Mouse (Mus musculus) spleen, adult 12 weeks (tissue): ENCODE results near the gene Rgs2.

ENCODE experiments used
- DNase-seq: peaks from one replicate; pipeline ENCODE4 v3.0.0; 2022; ENCODE audit warnings: low spot score

Rgs2 gene

DNA sequence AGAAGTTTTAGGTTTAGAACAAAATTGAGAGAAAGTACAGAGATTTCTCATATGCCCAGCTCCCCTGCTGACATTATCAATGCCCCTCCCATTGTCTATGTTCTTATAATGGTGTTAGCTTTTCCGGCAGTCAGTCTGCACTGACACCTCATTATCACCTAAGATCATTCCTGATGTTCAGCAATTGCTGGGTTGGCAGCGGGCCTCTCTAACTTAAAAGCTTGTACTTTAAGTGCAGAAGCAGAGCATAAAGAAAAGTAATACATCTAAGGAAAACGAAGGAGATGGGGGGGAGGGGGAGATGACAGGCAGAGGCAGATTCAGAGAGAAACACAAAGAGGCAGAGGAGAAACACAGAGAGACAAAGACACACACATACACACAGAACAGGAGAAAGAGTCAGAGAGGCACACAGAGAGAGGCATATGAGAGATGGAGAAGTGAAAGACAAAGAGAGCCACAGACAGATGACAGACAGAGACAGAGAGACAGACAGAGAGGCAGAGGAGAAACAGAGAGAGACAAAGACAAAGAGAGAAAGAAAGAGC lies 21.1 kb downstream of the Rgs2 start:
- no peak for DNase-seq

DNA sequence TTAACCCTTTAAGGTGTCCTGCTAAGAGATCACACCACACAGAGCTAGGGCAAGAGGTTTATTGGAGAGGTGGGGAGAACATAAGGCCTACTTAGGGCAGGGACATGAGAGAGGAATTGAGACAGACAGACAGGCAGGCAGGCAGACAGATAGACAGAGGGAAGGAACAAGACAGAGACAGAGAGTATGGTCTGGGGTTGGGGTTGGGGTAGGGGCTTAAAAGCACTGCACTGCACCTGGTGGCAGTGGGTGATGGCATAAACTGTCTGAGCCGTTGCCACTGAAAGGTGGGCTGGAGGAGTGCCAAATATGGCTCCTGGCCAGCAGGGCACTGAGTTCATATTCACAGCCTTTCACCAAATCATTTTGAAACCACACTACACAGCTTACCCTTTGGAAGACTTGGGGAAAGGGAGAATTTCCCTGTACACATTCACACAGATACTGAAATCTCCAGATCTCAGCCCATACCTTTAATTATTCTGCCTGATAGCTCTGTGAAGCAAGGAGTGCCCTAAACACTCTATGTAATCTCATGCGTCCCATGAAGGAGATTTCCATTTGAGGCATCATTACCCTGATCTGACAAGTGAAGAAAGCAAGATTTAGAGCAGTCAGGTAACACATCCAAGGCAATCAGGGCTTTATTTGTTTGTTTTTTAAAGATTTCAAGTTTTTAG lies 21.7 kb downstream of the Rgs2 start:
- no peak for DNase-seq

DNA sequence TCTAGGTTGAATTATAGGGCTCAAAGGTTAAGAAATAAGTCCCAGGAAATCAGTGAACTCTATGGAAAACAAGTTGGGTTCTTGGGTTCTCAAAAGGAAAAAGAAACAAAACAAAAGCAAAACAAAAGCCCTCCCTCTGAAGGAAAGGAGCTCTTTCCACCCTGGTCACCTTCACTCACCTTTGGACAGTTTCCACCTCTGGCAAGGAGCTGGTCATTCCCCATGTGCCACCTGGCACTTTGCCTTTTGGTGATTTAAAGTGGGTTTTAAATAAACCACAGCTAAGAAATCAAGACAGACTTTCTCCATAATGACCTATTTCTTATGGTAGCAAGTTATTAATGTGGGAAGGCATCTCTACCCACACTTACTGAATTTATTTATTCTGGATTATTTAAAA lies 23.1 kb downstream of the Rgs2 start:
- DNase-seq = no peak

DNA sequence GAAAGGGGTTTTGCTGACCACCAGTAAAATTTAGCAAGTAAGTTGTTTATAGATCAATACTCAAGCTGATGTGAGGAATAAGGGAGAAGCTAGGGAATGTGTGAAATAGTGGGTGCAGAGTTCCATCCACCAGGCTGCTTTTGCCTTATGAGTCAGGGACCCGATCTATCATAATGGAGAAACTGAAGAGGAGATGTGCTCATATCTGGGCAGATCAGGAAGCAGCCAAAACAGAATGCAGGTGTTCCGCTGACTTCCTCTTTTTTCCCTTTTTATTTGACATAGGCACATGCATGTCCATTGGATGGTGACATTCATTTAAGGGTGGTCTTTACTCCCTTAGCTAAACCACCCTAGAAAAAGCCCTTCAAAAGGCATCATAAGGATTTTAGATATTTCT lies 29.3 kb downstream of the Rgs2 start:
- no peak for DNase-seq

DNA sequence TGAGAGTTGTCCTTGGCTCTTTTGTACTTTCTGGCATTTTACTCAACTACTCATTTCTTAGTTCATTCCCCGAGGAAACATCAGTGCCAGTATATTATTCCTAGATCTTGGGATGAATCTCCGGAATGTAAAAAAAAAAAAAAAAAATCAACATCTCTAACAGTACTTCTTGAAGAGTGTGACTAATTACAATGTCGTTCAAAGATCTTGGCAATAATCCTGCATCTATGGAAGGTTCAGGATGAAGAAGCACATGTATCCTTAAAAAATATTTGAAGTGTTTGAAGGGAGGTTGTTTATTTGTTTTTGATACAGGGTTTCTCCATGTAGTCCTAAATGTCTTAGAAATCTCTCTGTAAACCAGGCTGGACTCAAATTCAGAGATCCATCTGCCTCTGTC lies 41.7 kb downstream of the Rgs2 start:
- no peak for DNase-seq

DNA sequence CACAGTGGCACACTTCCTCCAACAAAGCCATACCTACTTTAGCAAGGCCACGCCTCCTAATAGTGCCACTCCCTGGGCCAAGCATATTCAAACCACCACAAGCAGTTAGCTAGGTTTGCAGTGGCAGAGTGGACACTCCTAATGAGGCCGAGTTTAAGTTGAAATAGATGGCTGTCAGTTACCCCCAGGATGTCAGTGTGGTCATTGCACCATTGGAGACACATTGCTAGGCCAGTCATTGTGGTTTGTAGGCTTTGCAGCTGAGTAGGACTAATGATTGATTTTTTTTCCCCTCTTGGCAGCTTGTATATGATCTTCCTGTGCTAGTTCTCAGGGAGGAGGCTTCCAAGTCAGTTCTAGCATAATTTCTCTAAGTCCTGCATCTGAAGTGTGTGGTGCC lies 43.6 kb downstream of the Rgs2 start:
- no peak for DNase-seq

DNA sequence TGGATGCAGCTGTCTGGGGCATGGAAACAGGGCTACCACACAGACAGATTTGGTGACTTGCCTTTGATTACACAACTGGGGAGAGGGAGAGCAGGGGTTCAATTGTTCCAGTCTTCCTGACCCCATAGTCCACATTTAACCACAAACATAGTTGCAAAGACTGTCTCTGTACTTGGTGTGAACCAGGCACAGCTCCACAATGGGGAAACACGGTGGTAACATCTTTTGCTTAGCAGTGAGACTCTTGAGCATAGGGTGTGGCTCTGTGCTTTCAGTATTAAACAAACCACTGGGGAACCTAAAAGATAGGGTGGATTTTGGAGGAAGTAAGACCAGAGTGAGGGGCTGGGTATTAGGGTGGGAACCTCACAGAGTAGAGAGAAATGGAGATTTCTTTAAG lies 47.9 kb downstream of the Rgs2 start:
- no peak for DNase-seq

DNA sequence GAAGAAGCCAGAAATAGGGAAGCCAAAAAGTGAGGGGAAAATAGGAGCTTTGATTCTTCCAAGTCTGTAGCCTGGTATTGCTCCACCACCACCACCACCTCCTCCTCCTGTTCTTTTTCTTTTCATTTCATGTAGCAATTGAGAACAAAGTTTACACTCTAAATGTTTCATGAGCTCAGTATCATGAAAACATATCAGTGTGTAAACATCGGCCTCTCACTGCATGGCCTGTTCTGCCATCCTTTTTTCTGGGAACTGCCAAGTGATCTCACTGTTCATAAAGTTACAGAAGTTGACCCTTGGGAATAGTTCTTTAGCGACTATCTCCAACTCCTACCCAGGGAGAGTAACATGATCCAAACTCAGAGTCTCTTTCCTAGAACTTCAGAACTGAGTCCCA lies 51.1 kb downstream of the Rgs2 start:
- DNase-seq = no peak
